Mouse (Mus musculus): ENCODE data around the gene Fmnl2.

GRCm38 (mm10) chr2:52977921-52978675 is 120.4 kb downstream of the Fmnl2 start:
- no peak for TF ChIP-seq MYOG (IDR thresholded peaks at IDR 0.05; ENCODE audit: control insufficient read depth, extremely low read depth, insufficient read length)
- TF ChIP-seq CTCF (IDR thresholded peaks at IDR 0.05; ENCODE audit: control insufficient read depth, insufficient read depth, insufficient read length): no peak
- no peak for TF ChIP-seq CEBPB (IDR thresholded peaks at IDR 0.05; ENCODE audit: low read depth)
- no peak for TF ChIP-seq MYOD1 (IDR thresholded peaks at IDR 0.05; ENCODE audit: control insufficient read depth, insufficient read length, low read depth)
- no peak for TF ChIP-seq FOSL1 (IDR thresholded peaks at IDR 0.05; ENCODE audit: insufficient read depth, low read length, poor library complexity, severe bottlenecking)
- no peak for TF ChIP-seq USF1 (IDR thresholded peaks at IDR 0.05; ENCODE audit: low read depth)
